Mouse (Mus musculus) heart, adult 18-20 months (tissue): Measurements from ENCODE around the gene Gm5142. TPM values are rescaled to one million over a fixed set of nuclear protein-coding genes. Genes with fewer than 3 reads are reported as not detected.

Experiments
- DNase-seq, 2 experiments: peaks; one replicate each; pipeline ENCODE4 v3.0.0; 2021 to 2022; ENCODE audit warnings: mixed read lengths in 1 of 2
- long read RNA-seq, 2 experiments: library from polyadenylated mRNA; stranded (forward); transcript quantifications; one replicate each; pipeline ENCODE4 v2.0.0; 2021
- total RNA-seq, 2 experiments: library from RNA; stranded (reverse); gene quantifications; 2 replicates each; pipeline ENCODE4 v1.2.3; 2021

Gene Gm5142
- total RNA-seq: not detected
- long read RNA-seq, experiment 1: 0 reads
- long read RNA-seq, experiment 2: 0 reads

- no peak for DNase-seq
Measured at GRCm38 (mm10) chr14:59178649-59179048, at the start of gene Gm5142. TSS of gene Gm5142 (minus strand) at chr14:59178749.

GRCm38 (mm10) chr14:59226240-59226639, 47.7 kb upstream of the Gm5142 start:
- DNase-seq: no peak

GRCm38 (mm10) chr14:59219241-59219640, 40.7 kb upstream of the Gm5142 start:
- peak; percentile 26 to 40 for DNase-seq

- no peak for DNase-seq
Measured at GRCm38 (mm10) chr14:59209816-59210215, 31.3 kb upstream of the Gm5142 start.

- no peak for DNase-seq
Measured at GRCm38 (mm10) chr14:59209003-59209402, 30.5 kb upstream of the Gm5142 start.

GRCm38 (mm10) chr14:59205976-59206583, 27.5 kb upstream of the Gm5142 start:
- no peak for DNase-seq

GRCm38 (mm10) chr14:59205461-59205860, 26.9 kb upstream of the Gm5142 start:
- DNase-seq: no peak

- DNase-seq: no peak
Measured at GRCm38 (mm10) chr14:59201604-59202215, 23.2 kb upstream of the Gm5142 start.

GRCm38 (mm10) chr14:59200711-59201603, 22.4 kb upstream of the Gm5142 start, which contains the start of gene Rcbtb1:
TSS of gene Rcbtb1 (plus strand) at chr14:59201209.
- DNase-seq: peak; percentile 92 to 96

- no peak for DNase-seq
Measured at GRCm38 (mm10) chr14:59186121-59186520, 7.6 kb upstream of the Gm5142 start.

- DNase-seq: no peak
Measured at GRCm38 (mm10) chr14:59185514-59185913, 7.0 kb upstream of the Gm5142 start.

- no peak for DNase-seq
Measured at GRCm38 (mm10) chr14:59182732-59183131, 4.2 kb upstream of the Gm5142 start.

GRCm38 (mm10) chr14:59157016-59157698, 21.4 kb downstream of the Gm5142 start:
- DNase-seq: no peak

GRCm38 (mm10) chr14:59155589-59155988, 23.0 kb downstream of the Gm5142 start:
- DNase-seq: peak in 1 of 2 experiments; percentile 5

- no peak for DNase-seq
Measured at GRCm38 (mm10) chr14:59142793-59143192, 35.8 kb downstream of the Gm5142 start, which contains the start of gene 1700129C05Rik. TSS of gene 1700129C05Rik (minus strand) at chr14:59142893.

GRCm38 (mm10) chr14:59114281-59114680, 64.3 kb downstream of the Gm5142 start:
- no peak for DNase-seq

Other genes starting within 250 kb of the Gm5142 start
- not detected for gene 1700129C05Rik, start 35.9 kb downstream of the Gm5142 start, total RNA-seq
- 10 to 100 TPM; 13.7 to 14.2 TPM for gene Rcbtb1, start 22.5 kb upstream of the Gm5142 start, total RNA-seq
- not detected for gene Gm6904, start 81.5 kb upstream of the Gm5142 start, total RNA-seq
- gene Phf11a, start 118.8 kb upstream of the Gm5142 start, total RNA-seq: under 1 TPM; 0.35 to 0.46 TPM
- under 1 TPM; 0.77 to 0.98 TPM for gene Phf11b, start 162.6 kb upstream of the Gm5142 start, total RNA-seq
- gene Phf11d, start 186.7 kb upstream of the Gm5142 start, total RNA-seq: 1 to 10 TPM; 5.0 to 5.6 TPM
- gene Phf11c, start 216.6 kb upstream of the Gm5142 start, total RNA-seq: 1 to 10 TPM in 1 of 2 experiments, under 1 TPM in 1; 0.65 to 1.2 TPM